Mouse (Mus musculus): Measurements from ENCODE around the gene Arhgef7.

Gene Arhgef7

DNA sequence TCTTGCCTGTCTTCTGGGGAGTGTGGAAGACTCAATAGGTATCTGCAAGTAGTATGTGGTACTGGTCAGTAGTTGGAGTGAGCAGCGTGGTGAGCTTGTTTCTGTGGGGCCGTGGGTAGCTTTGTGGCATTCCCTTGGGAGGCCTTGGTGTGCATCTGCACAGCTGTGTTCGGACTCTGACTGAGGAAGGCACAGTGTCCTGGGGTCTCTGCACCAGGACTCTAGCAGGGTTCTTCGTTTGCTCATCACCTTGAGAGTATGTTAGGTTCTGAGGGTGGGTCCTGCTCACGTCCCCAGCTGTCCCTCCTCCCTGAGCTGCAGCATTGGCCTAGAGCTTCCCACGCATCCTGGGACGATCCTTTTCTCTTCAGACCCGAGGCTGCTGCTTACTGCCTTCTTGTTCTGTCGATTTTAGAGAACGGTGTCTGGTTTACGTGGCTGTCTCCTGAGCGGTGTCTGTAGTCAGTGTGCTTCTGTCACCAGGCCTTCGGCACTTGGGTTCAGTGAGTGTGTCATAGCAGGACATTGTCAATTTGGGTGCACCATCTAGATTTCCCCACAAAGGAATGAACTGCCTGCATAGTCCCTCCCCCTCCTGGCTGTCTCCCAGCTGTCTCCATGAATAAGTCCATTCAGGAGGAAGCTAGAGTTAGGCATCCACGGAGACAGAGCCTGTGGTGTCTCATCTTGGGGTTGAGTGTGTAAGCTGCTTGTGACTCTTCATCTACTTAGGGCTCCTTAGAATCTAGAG lies 70.4 kb downstream of the Arhgef7 start:
- in situ Hi-C loops (cut with MseI, MboI), result no loop called here

- in situ Hi-C loops (cut with MseI, MboI), result no loop called here
Observed at GRCm38 (mm10) chr8:11798480-11798867, 71.0 kb downstream of the Arhgef7 start.

DNA sequence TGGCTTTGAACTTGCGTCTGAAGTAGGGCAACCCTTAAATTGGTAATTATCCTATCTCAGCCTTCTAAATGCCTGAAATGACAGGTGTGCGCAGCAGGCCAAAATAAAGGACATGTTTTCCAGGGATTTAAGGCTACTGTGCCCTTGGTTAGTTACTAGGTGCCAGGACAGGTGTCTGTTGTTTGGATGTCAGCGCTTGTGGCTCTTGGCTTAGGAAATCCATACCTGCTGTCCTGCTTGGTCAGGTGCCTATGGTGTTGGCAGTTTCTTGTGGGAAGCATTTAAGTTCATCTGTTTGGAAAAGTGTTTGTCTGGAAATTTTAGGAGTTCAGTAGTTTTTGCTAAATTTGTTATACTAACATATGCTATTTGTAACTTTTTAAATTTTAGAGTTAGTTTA lies 71.6 kb downstream of the Arhgef7 start:
- in situ Hi-C loops (cut with MseI, MboI), result no loop called here

DNA sequence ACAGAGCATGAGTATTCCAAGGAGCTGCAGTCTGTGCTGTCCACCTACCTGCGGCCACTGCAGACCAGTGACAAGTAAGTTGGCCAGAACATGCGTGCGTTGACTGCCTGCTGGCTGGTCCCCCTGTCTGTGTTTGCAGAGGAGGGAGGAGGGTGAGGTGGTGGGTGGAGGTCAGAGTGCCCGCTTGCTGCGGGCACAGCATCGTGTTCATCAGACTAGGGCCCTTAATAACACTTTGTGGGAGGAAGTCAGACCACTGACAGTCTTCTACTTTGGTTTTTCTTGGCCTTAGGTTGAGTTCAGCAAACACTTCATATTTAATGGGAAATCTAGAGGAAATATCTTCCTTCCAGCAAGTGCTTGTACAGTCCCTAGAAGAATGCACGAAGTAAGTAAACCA lies 73.0 kb downstream of the Arhgef7 start:
- in situ Hi-C loops (cut with MseI, MboI), result no loop called here

- in situ Hi-C loops (cut with MseI, MboI), result no loop called here
Observed at GRCm38 (mm10) chr8:11801571-11801970, 74.0 kb downstream of the Arhgef7 start.

DNA sequence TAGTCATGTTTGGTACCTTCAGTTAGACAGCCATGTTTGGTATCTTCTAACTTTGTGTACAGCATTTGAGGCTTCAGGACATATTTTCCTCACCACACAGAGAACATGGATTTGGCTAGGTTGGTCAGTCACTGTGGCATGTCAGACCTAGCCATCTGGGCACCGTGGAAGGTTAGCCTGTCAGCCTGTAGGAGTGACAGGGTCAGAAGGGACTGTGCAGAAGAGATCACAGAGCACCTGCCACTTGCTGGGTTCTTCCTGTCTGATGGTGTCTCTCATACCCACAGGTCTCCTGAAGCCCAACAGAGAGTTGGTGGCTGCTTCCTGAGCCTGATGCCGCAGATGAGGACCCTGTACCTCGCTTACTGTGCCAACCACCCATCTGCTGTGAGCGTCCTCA lies 77.4 kb downstream of the Arhgef7 start:
- in situ Hi-C loops (cut with MseI, MboI), result no loop called here

DNA sequence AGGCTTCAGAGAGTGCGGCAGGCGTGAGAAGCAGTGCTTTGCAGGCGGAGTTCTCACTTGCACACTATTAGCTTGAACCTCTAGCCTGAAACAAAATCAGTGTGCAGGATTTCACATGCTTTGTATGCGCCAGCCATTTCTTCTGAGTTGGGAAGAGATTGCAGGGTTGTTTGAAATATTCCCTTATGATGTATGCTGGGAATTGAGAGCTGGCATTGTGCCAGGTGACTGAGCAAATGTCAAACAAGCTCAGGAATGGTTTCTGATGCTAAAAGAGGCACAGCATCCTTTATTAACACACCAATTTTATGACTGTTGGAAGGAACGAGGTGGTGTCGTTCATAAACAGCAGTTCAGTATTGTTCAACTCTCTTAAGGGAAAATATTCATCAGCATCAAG lies 78.7 kb downstream of the Arhgef7 start:
- in situ Hi-C loops (cut with MseI, MboI), result no loop called here

DNA sequence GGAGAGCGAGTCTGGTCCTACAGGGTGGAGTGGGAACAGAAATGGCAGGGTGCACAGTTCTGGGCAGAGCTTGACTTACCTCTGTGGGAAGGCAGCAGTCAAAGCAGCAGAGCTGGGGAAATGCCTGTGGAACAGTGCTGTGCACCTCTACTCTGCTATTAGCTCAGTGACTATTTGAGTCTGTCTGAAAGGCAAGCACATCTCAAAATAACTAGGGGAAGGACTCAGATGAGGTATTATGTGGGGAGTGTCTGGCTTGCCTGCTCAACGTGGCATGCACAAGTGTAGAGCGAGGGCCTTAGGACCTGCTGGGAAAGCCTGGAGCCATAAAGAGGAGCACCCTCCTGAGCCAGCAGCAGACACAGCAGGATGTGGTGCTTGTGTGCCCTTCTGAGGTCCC lies 79.8 kb downstream of the Arhgef7 start:
- in situ Hi-C loops (cut with MseI, MboI), result no loop called here

DNA sequence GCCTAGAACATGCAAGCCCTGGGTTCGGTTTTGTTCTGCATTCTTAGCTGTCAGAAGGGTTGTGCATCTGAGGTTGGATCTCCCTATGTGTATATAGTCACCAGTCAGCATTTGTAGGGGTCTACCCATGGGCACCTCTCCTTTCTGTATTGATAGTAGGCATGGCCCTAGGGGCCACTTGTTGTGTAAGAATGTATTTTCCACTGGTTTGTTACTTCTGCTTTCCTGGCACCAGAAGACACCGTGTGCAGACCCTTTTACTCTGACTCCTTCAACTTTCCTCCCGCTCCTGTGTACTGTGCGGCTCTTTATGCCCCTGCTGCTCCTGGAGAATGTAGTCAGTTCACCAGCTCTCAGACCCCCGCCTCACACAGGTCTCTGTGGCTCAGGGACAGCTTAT lies 80.5 kb downstream of the Arhgef7 start:
- in situ Hi-C loops (cut with MseI, MboI), result no loop called here

DNA sequence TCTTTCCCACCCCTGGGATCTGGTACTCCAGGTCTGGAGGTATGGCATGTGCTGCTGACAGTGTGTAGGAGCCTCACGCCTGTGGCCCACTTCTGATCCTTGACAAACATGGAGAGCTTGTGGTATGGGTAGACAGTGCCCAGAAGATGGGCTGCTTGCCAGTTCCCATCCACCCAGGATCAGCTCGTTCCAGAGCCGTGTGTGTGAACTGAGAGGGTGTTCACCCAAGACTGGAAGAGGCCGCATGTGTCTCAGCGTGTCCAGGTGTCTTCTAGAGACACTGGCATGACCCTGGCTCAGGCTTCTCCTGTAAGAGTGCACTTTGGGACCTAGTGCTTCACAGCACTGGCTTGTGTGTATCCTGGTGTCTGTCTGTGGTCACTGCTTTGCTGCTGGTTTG lies 82.9 kb downstream of the Arhgef7 start:
- in situ Hi-C loops (cut with MseI, MboI), result no loop called here

- in situ Hi-C loops (cut with MseI, MboI), result no loop called here
Observed at GRCm38 (mm10) chr8:11813801-11814200, 86.3 kb downstream of the Arhgef7 start.

- in situ Hi-C loops (cut with MseI, MboI), result no loop called here
Observed at GRCm38 (mm10) chr8:11815206-11815605, 87.7 kb downstream of the Arhgef7 start.

GRCm38 (mm10) chr8:11820136-11820535 lies 92.6 kb downstream of the Arhgef7 start:
- in situ Hi-C loops (cut with MseI, MboI), result no loop called here

- in situ Hi-C loops (cut with MseI, MboI), result no loop called here
Observed at GRCm38 (mm10) chr8:11820568-11820967, 93.0 kb downstream of the Arhgef7 start.

GRCm38 (mm10) chr8:11821451-11822206 lies 94.1 kb downstream of the Arhgef7 start:
- in situ Hi-C loops (cut with MseI, MboI), result no loop called here

DNA sequence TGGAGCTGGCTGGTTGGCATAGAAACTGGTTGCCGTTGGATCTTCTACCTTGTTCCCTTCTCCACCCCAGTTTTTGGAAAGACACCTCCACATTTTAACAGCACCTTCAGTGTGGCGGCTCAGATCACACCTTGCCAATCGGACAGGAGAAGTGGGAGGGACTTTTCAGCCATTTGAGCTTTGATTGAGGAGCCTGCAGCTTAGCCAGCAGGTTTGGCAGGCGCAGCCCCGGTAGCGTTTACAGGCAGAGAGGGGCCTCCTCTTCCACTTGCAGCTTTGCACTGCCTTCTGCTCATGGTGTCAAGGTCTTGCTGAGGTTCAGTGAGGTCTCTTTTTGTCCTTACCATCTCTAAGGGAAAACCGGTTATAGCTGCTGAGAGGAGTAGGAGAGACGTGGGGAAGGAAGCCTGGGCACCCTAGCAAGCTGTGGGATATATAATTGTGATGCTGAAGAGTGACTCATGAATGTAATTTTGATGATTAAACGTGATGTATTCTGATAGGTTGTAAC lies 95.1 kb downstream of the Arhgef7 start:
- in situ Hi-C loops (cut with MseI, MboI), result no loop called here

DNA sequence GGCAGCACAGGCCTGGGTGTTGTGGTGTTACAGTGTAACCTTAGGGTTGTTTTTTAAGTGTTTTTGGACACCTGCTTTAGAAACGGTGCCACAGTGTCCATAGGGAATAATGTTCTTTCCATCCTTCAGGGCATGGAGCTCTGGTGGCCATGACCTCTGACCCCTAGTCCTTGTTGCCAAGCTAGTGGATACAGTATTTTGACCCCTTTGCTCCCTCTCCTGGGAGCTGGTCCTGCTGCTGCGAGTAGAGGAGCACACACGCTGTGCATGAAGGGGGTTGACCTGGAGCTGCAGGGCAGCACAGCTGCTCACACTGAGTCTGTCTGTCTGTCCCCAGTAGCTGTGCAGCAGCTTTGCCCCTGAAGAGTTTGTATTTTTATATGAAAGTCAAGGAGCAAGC lies 98.2 kb downstream of the Arhgef7 start:
- in situ Hi-C loops (cut with MseI, MboI), result no loop called here

DNA sequence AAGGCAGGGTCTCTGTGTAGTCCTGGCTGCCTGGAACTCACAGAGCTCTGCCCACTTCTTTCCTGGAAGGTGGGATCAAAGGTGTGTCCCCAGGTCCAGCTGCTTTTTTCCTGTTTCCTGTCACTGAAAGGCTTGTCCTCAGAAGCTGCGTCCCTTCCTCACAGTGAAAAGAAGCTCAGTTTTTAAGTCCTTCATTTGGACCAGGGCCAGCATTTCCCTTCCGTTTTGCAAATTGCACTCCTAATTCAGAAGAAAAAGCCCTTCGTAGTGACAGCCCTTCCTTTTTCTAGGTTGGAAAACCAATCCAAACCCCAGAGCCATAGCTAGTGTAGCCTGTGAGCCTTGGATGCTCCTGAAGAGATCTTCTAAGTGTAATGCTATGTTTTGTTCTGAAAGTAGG lies 99.8 kb downstream of the Arhgef7 start:
- in situ Hi-C loops (cut with MseI, MboI), result no loop called here

DNA sequence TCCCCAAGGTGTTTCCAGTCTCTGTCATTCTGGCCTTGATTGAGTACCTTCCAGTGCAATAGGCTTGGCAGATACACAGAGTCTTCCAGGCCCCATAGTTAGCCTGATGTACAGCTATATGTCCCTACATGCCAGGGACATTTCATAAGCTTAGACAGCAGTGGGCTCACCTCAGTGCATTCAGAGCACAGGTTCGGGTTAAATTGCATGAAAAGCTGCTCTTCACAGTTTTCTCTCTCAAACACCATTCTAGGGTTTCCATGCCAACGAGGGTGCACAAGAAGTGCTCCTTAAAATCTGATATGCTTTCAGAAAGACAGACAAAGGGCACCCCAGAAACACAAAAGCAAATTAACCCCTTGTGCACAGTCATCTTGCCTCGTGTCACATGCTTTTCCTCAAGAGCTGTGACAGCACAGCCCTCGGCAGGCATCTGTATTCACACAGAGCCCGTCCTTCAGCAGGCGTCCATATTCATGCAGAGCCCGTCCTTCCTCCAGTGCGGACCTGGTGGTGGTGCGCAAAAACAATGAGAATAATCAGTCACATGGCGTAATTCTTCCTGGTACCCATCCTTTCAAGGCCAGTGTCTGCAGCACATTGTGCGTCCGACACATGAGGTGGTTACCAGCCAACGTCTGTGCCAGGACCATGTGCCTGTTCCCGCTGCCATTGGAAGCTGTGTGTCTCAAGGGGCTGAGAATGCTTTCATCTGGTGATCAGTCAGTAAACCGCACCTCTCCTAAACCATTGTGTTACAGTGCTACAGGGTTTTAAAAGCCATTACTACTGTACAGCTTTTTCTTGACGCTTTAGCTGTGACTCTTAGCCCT lies 102.9 kb downstream of the Arhgef7 start:
- in situ Hi-C loops (cut with MseI, MboI), result no loop called here

GRCm38 (mm10) chr8:11831174-11831573 lies 103.7 kb downstream of the Arhgef7 start:
- in situ Hi-C loops (cut with MseI, MboI), result no loop called here

- in situ Hi-C loops (cut with MseI, MboI), result no loop called here
Observed at GRCm38 (mm10) chr8:11831939-11832338, 104.4 kb downstream of the Arhgef7 start.

GRCm38 (mm10) chr8:11833157-11833556 lies 105.6 kb downstream of the Arhgef7 start:
- in situ Hi-C loops (cut with MseI, MboI), result no loop called here

All from mouse trophoblast stem cell (cell line).